Mouse (Mus musculus): ENCODE data around the gene Lrrc27.

DNA sequence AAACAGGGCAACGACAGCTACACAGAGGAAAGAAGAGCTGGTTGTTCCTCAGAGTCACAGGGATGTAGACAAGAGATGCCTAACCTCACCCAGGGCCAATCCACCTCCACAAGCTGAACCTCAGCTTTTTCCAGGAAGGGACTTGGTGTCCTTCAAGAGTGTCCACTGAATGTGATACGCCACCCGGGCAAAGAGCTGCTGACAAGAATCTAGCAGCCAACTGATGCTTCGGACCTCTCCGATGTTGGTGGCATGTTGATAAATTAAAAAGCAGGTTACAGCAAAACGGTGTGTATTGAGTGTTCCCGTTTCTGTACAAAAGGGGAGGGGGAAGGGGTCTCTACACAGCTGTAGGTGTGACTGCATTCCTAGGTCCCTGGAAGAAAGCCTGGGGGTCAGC lies 27.9 kb upstream of the Lrrc27 start:
- TF ChIP-seq CTCF (IDR thresholded peaks at IDR 0.05; ENCODE audit: borderline replicate concordance, extremely low read depth, insufficient read depth, insufficient read length) (no peak), POLR2A (IDR thresholded peaks at IDR 0.05; ENCODE audit: borderline replicate concordance, extremely low read depth, insufficient read depth, insufficient read length, poor library complexity, severe bottlenecking) (no peak)
